Mouse (Mus musculus) thymus, adult 2 months (tissue): ENCODE results near the gene Olfr446.

ENCODE experiments used
- CTCF ChIP-seq: fragments of 200-500 bp; IDR thresholded peaks from 2 replicates; pipeline ENCODE4 v1.5.1; 2012; ENCODE audit warnings: mild to moderate bottlenecking, control low read depth, low read length, moderate library complexity, borderline replicate concordance; ENCODE audit not compliant: control insufficient read depth, poor library complexity, insufficient read depth; ENCODE audit errors: extremely low read depth
- POLR2A ChIP-seq: fragments of 200-500 bp; IDR thresholded peaks from 2 replicates; pipeline ENCODE4 v1.6.1; 2012; ENCODE audit warnings: mild to moderate bottlenecking, low read length, control low read depth, moderate library complexity; ENCODE audit not compliant: control insufficient read depth, poor library complexity, insufficient read depth; ENCODE audit errors: extremely low read depth

DNA sequence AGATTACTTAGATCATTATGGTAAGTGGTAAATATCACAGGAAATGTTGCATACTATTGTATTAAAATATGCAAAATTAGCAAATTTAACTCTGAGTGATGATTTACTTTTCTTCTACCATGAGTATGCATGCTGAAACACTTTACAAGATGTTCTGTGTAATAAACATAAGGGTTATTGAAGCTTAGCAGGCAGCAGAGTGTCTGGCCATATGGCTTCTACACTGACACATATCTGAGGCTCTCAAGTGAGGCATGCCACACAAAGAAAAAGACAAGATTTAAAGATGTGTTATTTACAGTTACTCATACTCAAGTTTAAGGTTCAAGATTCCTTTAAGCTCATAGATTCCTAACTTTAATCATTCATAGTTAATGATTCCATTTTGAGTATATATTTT lies 44.9 kb upstream of the Olfr446 start:
- TF ChIP-seq CTCF (no peak), POLR2A (no peak)
